28 mouse cellular contexts compared by ENCODE assay signal in the genomic region with DNA sequence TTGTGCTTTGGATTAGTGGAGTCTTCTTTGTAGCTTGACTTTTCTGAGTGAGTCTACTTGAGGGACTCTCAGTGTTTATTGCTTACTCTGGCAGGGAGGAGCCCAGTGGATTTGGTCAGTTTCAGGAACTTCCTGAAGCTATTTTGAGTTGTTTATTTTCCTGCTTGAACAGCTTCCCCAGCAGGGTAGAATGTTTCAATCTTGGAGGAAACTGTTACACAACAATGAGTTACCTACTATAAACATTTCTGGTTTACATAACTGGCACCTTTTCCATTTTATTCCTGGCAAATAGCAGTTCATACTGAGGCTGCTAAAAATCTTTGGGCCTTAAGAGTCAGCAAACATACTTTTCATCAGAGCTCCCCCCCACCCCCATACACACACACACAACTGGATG. TPM values are rescaled to one million over a fixed set of nuclear protein-coding genes. Genes with fewer than 3 reads are reported as not detected.
"Had no signal": no experiment of that assay in that cellular context is flagged by ENCODE, and none has a peak within 500 bp of the region (broad histone marks: within the 10 kb centered on the region; RNA-seq: fewer than 3 reads in every experiment).

No protein-coding gene starts in this region.

- H3K4me3 ChIP-seq: limb, embryonic 12.5 days; limb, embryonic 15.5 days; midbrain, embryonic 12.5 days; myocyte; neural tube, embryonic 13.5 days; stomach, embryonic 15.5 days had no signal

- H3K9ac ChIP-seq: limb, embryonic 12.5 days; limb, embryonic 15.5 days; liver, embryonic 14.5 days; liver, postnatal 0 days; midbrain, embryonic 12.5 days; neural tube, embryonic 13.5 days; stomach, embryonic 15.5 days had no signal

- H3K36me3 ChIP-seq: limb, embryonic 12.5 days; limb, embryonic 15.5 days; midbrain, embryonic 12.5 days; neural tube, embryonic 13.5 days; stomach, embryonic 15.5 days had no signal

- H3K9me3 ChIP-seq: limb, embryonic 12.5 days; limb, embryonic 15.5 days; midbrain, embryonic 12.5 days; neural tube, embryonic 13.5 days; stomach, embryonic 15.5 days had no signal

- DNase-seq: kidney, adult 18-20 months; kidney, adult 9 months; kidney, postnatal 14 days; kidney, postnatal 4 days; left cerebral cortex, postnatal 4 days; liver, postnatal 0 days; retina, postnatal 1 day; right cerebral cortex, postnatal 25 days; spleen, adult 18-20 months; thymus, postnatal 25 days had no signal

- H3K27ac ChIP-seq: limb, embryonic 12.5 days; limb, embryonic 15.5 days; liver, embryonic 14.5 days; midbrain, embryonic 12.5 days; neural tube, embryonic 13.5 days; stomach, embryonic 15.5 days had no signal

- ATAC-seq: inflammation-experienced regulatory T-cells, adult 6 months; intestine, embryonic 16.5 days; liver, postnatal 0 days; midbrain, embryonic 16.5 days had no signal

- H3K4me2 ChIP-seq: limb, embryonic 12.5 days; limb, embryonic 15.5 days; liver, embryonic 11.5 days; midbrain, embryonic 12.5 days; neural tube, embryonic 13.5 days; stomach, embryonic 15.5 days had no signal

- H3K4me1 ChIP-seq: limb, embryonic 15.5 days had no signal

- H3K27me3 ChIP-seq: limb, embryonic 15.5 days; neural tube, embryonic 13.5 days; stomach, embryonic 15.5 days had no signal

RNA-seq across cellular contexts. Expression of a gene that starts 51.9 kb away (rescaled TPM):
- total RNA-seq: layer of hippocampus, adult 18-20 months; left cerebral cortex, adult 8-10 months; left cerebral cortex, postnatal 14 days; left cerebral cortex, postnatal 4 days; megakaryocyte-erythroid progenitor cell, adult 5-6 weeks; monocyte, adult 5-6 weeks; neutrophil, adult 5-6 weeks had no signal
- polyA plus RNA-seq: inflammation-experienced regulatory T-cells, adult 6 months; liver, embryonic 11.5 days; liver, embryonic 14.5 days; liver, postnatal 0 days; midbrain, embryonic 12.5 days; midbrain, embryonic 16.5 days; myocyte; neural tube, embryonic 13.5 days; thymus, postnatal 0 days had no signal
